Mouse (Mus musculus) stomach, postnatal 0 days (tissue): ENCODE data around the gene Cnih2. TPM values are rescaled to one million over a fixed set of nuclear protein-coding genes. Genes with fewer than 3 reads are reported as not detected.

Experiments
- ATAC-seq: fragments of 200-750 bp; cut with Nextera tagmentation; 2 replicates; pipeline ENCODE4 v1.8.0; 2017; ENCODE audit not compliant: low FRiP score, low TSS enrichment
- DNase-seq: peaks from one replicate; pipeline ENCODE4 v3.0.0-alpha.2; 2016; ENCODE audit warnings: low spot score
- H3K27ac ChIP-seq: fragments of 300-500 bp; sonication (generic); replicated peaks from 2 replicates; pipeline ENCODE4 v1.5.1; 2014; ENCODE audit warnings: mild to moderate bottlenecking, control low read depth
- H3K27me3 ChIP-seq: fragments of 300-500 bp; sonication (generic); 2 replicates; pipeline ENCODE4 v1.6.1; 2014; ENCODE audit warnings: low read length; ENCODE audit not compliant: control insufficient read depth, insufficient read depth
- H3K36me3 ChIP-seq: fragments of 300-500 bp; sonication (generic); 2 replicates; pipeline ENCODE4 v1.6.1; 2014; ENCODE audit warnings: low read length, mixed read lengths; ENCODE audit not compliant: control insufficient read depth, insufficient read depth
- H3K4me1 ChIP-seq: fragments of 300-500 bp; sonication (generic); replicated peaks from 2 replicates; pipeline ENCODE4 v1.6.1; 2014; ENCODE audit warnings: antibody characterized with exemption; ENCODE audit not compliant: control insufficient read depth, insufficient read depth
- H3K4me2 ChIP-seq: fragments of 300-500 bp; sonication (generic); replicated peaks from 2 replicates; pipeline ENCODE4 v1.6.1; 2014; ENCODE audit warnings: low read depth, mild to moderate bottlenecking, control low read depth, moderate library complexity
- H3K4me3 ChIP-seq: fragments of 300-500 bp; sonication (generic); 2 replicates; pipeline ENCODE4 v1.5.1; 2014; ENCODE audit warnings: low read depth, low read length, control low read depth
- H3K9ac ChIP-seq: fragments of 300-500 bp; sonication (generic); 2 replicates; pipeline ENCODE4 v1.6.1; 2014; ENCODE audit warnings: mild to moderate bottlenecking, low read length, control low read depth, mixed read lengths
- H3K9me3 ChIP-seq: fragments of 300-500 bp; sonication (generic); 2 replicates; pipeline ENCODE4 v1.6.1; 2016; ENCODE audit warnings: low read length; ENCODE audit not compliant: control insufficient read depth
- CTCF ChIP-seq: IDR thresholded peaks from 2 replicates; pipeline ENCODE4 v1.5.1; 2016; ENCODE audit warnings: antibody characterized with exemption, low read depth, mild to moderate bottlenecking, moderate library complexity
- EP300 ChIP-seq: optimal IDR thresholded peaks from 2 replicates; pipeline ENCODE3; 2016; ENCODE audit warnings: antibody characterized with exemption
- WGBS: fragments of 180-500 bp; shearing (Covaris S2); extraction: QIAGEN DNeasy Blood & Tissue Kit; methylation state at CpG from one replicate; pipeline ENCODE4 v1.1.7; 2014; 5-methylcytosine and 5-hydroxymethylcytosine counted together
- polyA plus RNA-seq: library from polyadenylated mRNA; unstranded; fragments of >200 nt; fragmentation: Nextera tagmentation; extraction: Ambion mirVana; gene quantifications from 2 replicates; pipeline ENCODE4 v1.2.1, GENCODE M21; 2015

Gene Cnih2
- polyA plus RNA-seq, 1 experiment from 2014 or later, result 5.6 TPM

- Histone ChIP-seq H3K27ac (peak overlapping the region; percentile 13; the same call in 1 of the 2 replicates), H3K36me3 (peaks cover 25% of the 10 kb centered on the region), H3K27me3 (no peaks in the 10 kb centered on the region), H3K4me3 (no peak overlapping the region), H3K4me2 (no peak overlapping the region), H3K4me1 (no peaks in the 10 kb centered on the region), H3K9me3 (no peaks in the 10 kb centered on the region), H3K9ac (no peak overlapping the region)
- TF ChIP-seq CTCF, result no peak
- TF ChIP-seq EP300, result no peak
- 41% methylated on average over 4 of the region's 4 CpGs for WGBS
- ATAC-seq (peak; percentile 11; the same call in 1 of the 2 replicates), DNase-seq (peak; percentile 20)
Measured at GRCm38 (mm10) chr19:5108702-5109101, 10.4 kb upstream of the Cnih2 start.

GRCm38 (mm10) chr19:5108271-5108575 is 9.9 kb upstream of the Cnih2 start:
- Histone ChIP-seq H3K9me3 (no peaks in the 10 kb centered on the region), H3K9ac (no peak overlapping the region), H3K36me3 (peaks cover 24% of the 10 kb centered on the region), H3K4me2 (no peak overlapping the region), H3K4me1 (no peaks in the 10 kb centered on the region), H3K27ac (peak overlapping the region; percentile 13; the same call in 1 of the 2 replicates), H3K4me3 (no peak overlapping the region), H3K27me3 (no peaks in the 10 kb centered on the region)
- WGBS, result 23% methylated on average over 5 of the region's 5 CpGs
- ATAC-seq, result peak; percentile 38; the same call in 1 of the 2 replicates
- TF ChIP-seq CTCF, result peak; percentile 73
- no peak for TF ChIP-seq EP300
- peak; percentile 61 for DNase-seq

GRCm38 (mm10) chr19:5107556-5108270 is 9.4 kb upstream of the Cnih2 start:
- H3K9me3 ChIP-seq, result no peaks in the 10 kb centered on the region
- H3K4me1 ChIP-seq, result no peaks in the 10 kb centered on the region
- H3K4me3 ChIP-seq, result no peak overlapping the region
- peaks cover 27% of the 10 kb centered on the region for H3K36me3 ChIP-seq
- DNase-seq (no peak), ATAC-seq (no peak)
- H3K27ac ChIP-seq, result no peak overlapping the region
- no peak overlapping the region for H3K4me2 ChIP-seq
- no peak overlapping the region for H3K9ac ChIP-seq
- H3K27me3 ChIP-seq, result no peaks in the 10 kb centered on the region
- no peak for TF ChIP-seq EP300
- TF ChIP-seq CTCF, result no peak
- WGBS, result 69% methylated on average over 18 of the region's 18 CpGs

- Histone ChIP-seq H3K27me3 (no peaks in the 10 kb centered on the region), H3K9me3 (no peaks in the 10 kb centered on the region), H3K36me3 (peaks cover 29% of the 10 kb centered on the region), H3K9ac (peak within 1 kb of the TSS; percentile 92), H3K4me3 (peak within 1 kb of the TSS; percentile 79), H3K27ac (peak within 1 kb of the TSS; percentile 95), H3K4me2 (peak within 1 kb of the TSS; percentile 90), H3K4me1 (no peaks in the 10 kb centered on the region)
- DNase-seq (peak; percentile 98), ATAC-seq (peak; percentile 91)
- WGBS, result under 1% methylated on average over 46 of the region's 46 CpGs
- TF ChIP-seq EP300 (no peak), CTCF (no peak; the same call in 1 of the 2 replicates)
Measured at GRCm38 (mm10) chr19:5106731-5107191, 8.4 kb upstream of the Cnih2 start, which contains the start of gene Rab1b. TSS of gene Rab1b (minus strand) at chr19:5107072.

DNA sequence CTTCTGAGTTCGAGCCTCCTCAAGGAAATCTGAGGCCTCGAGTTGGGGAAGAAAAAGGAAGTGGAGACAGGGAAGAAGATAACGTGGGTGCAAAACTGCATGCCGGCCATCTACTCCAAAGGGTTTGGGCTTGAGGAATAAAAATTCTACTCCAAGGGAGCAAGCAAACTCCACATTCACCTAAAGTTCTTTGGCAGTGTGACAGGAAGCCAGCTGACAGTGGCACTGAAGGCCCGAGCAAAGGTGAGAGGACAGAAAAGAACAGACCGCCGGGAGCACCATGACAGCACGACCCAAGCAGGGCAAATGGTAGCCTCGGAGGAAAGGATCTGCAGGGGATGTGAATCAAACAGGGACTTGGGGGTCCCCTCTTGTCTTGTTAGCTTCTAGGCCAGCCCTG is 7.8 kb upstream of the Cnih2 start:
- TF ChIP-seq EP300 (no peak), CTCF (no peak)
- no peaks in the 10 kb centered on the region for H3K27me3 ChIP-seq
- 3% methylated on average over 9 of the region's 9 CpGs for WGBS
- H3K4me1 ChIP-seq, result no peaks in the 10 kb centered on the region
- DNase-seq, result peak; percentile 30
- peak overlapping the region; percentile 79 for H3K4me3 ChIP-seq
- peak overlapping the region; percentile 90 for H3K4me2 ChIP-seq
- peak overlapping the region; percentile 95 for H3K27ac ChIP-seq
- peak overlapping the region; percentile 92 for H3K9ac ChIP-seq
- peaks cover 31% of the 10 kb centered on the region for H3K36me3 ChIP-seq
- ATAC-seq, result no peak
- H3K9me3 ChIP-seq, result no peaks in the 10 kb centered on the region
